Mouse (Mus musculus): ENCODE data around the gene Npff. TPM values are rescaled to one million over a fixed set of nuclear protein-coding genes. Genes with fewer than 3 reads are reported as not detected.

Npff gene
- total and polyA plus RNA-seq, 3 experiments = 0.76 to 2.7 (median 1.1) TPM

DNA sequence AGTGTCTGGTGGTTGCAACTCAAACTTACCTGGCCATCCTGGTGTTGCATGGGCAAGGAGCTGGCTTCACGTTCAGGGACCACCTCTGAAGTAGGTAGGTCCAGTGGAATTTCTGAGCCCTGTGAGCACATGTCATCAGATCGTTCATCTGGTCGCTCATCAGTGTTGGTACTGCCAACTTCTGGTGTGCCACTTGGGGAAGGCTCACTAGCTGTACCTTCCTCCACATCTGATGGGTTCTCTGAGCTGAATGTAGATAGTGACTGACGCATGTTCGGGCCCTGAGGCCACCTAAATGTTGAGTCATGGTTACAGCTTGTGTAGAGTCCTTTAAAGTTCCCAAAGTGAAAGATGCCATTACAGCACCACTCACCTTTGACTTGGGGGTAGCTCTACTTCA lies 24.3 kb downstream of the Npff start:
- Histone ChIP-seq H3K9me3 (replicated peaks; ENCODE audit: low read length) (no peaks in the 10 kb centered on the region), H3K36me3 (replicated peaks in 1 of 2; ENCODE audit: control insufficient read depth in 1 of 2, insufficient read depth in 1 of 2, low read length in 1 of 2) (peaks cover 78 to 95% of the 10 kb centered on the region in 2 experiments), H3K4me1 (ENCODE audit: control insufficient read depth in 1 of 2, insufficient read depth in 2 of 2) (no peaks in the 10 kb centered on the region; a peak in 1 of 4 replicates), H3K4me2 (ENCODE audit: insufficient read depth, low read depth, poor library complexity, severe bottlenecking) (no peak overlapping the region), H3K27me3 (replicated peaks) (no peaks in the 10 kb centered on the region), H3K79me2 (replicated peaks; ENCODE audit: control insufficient read depth, extremely low read depth, insufficient read depth, poor library complexity, severe bottlenecking) (peaks cover 11% of the 10 kb centered on the region), H3K27ac (ENCODE audit: insufficient read depth, low read depth) (no peak overlapping the region), H3K4me3 (replicated peaks in 1 of 3; ENCODE audit: low read depth in 2 of 3, low read length in 2 of 3, poor library complexity in 1 of 3) (no peak overlapping the region), H3K9ac (ENCODE audit: insufficient read depth, low read depth) (no peak overlapping the region)
- TF ChIP-seq POLR2A (IDR thresholded peaks at IDR 0.05; ENCODE audit: low read depth, low read length) (peak; percentile 31; the same call in 1 of the 2 replicates), TBP (conservative IDR thresholded peaks at IDR 0.05; ENCODE audit: low read depth, low read length) (no peak)
- DNase-seq (ENCODE audit: extremely low read depth) = no peak
- dilution Hi-C loops (cut with MboI; ENCODE audit: extremely low pct_ligation_motif_present, extremely low pct_unique_long_range_greater_than_20kb, low sequenced_read_pairs) = no loop called here
- in situ Hi-C loops (cut with MboI; ENCODE audit: low pct_ligation_motif_present, low pct_unique_long_range_greater_than_20kb, low sequenced_read_pairs) = no loop called here

DNA sequence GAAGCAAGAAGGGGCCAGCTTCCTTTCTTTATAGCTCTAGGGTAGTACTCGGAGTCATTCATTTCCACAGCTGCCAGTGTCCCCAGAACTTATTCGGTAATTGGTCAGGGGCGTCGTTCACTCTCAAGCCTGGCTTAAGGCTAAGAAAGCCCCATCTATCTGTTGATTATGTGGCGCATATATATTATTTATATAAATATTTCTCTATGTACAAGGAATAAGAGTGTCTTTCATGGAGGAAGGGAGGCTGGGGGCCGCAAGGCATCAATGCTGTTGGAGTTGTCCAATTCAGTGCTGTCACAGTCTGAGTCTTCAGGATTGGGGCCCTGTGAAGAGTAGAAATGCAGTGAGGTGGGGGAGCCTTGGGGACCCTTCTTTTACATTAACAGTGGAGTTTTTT lies 24.9 kb downstream of the Npff start:
- DNase-seq (ENCODE audit: extremely low read depth) = no peak
- no peak overlapping the region for H3K9ac ChIP-seq (ENCODE audit: insufficient read depth, low read depth)
- dilution Hi-C loops (cut with MboI; ENCODE audit: extremely low pct_ligation_motif_present, extremely low pct_unique_long_range_greater_than_20kb, low sequenced_read_pairs) = no loop called here

DNA sequence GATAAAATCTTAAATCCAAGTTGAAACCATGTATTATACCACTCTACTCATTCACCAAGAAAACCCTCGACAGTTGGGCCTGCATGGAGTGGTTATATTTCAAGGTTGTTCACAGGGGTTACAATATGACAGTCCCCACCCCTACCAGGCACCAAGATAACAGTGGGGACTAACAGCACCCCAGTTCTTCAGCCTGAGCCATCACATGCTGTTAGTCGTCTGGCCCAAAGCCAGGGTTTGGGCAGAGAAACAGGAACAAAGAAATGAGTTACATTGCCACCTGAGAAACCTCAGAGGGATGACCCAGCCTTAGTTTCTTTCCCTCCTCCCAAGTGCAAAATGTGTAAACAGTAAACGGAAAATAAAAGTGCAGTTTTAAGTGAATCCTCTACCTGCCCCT lies 25.4 kb downstream of the Npff start:
- H3K4me1 ChIP-seq (ENCODE audit: control insufficient read depth in 1 of 2, insufficient read depth in 2 of 2) = no peaks in the 10 kb centered on the region; a peak in 1 of 4 replicates
- no peak overlapping the region for H3K27ac ChIP-seq (ENCODE audit: insufficient read depth, low read depth)
- no peak overlapping the region for H3K9ac ChIP-seq (ENCODE audit: insufficient read depth, low read depth)
- no peak overlapping the region for H3K4me3 ChIP-seq (replicated peaks in 1 of 3; ENCODE audit: low read depth in 2 of 3, low read length in 2 of 3, poor library complexity in 1 of 3)
- no peak overlapping the region for H3K4me2 ChIP-seq (ENCODE audit: insufficient read depth, low read depth, poor library complexity, severe bottlenecking)
- peaks cover 18% of the 10 kb centered on the region for H3K79me2 ChIP-seq (replicated peaks; ENCODE audit: control insufficient read depth, extremely low read depth, insufficient read depth, poor library complexity, severe bottlenecking)
- peaks cover 77 to 97% of the 10 kb centered on the region in 2 experiments for H3K36me3 ChIP-seq (replicated peaks in 1 of 2; ENCODE audit: control insufficient read depth in 1 of 2, insufficient read depth in 1 of 2, low read length in 1 of 2)
- no peaks in the 10 kb centered on the region for H3K27me3 ChIP-seq (replicated peaks)
- TF ChIP-seq POLR2AphosphoS2 (IDR thresholded peaks at IDR 0.05; ENCODE audit: low read depth, low read length) = 0 out of 2 replicates have a peak, but pooled peaks have one; percentile 49
- TF ChIP-seq ZC3H11A (IDR thresholded peaks at IDR 0.05; ENCODE audit: low read depth, low read length) = no peak
- dilution Hi-C loops (cut with MboI; ENCODE audit: extremely low pct_ligation_motif_present, extremely low pct_unique_long_range_greater_than_20kb, low sequenced_read_pairs) (no loop called here), in situ Hi-C loops (cut with MboI; ENCODE audit: low pct_ligation_motif_present, low pct_unique_long_range_greater_than_20kb, low sequenced_read_pairs) (no loop called here)
- DNase-seq (ENCODE audit: extremely low read depth) = no peak
- H3K9me3 ChIP-seq (replicated peaks; ENCODE audit: low read length) = no peaks in the 10 kb centered on the region

More for the DNA sequence above, 24.9 kb downstream of the Npff start:
- Histone ChIP-seq H3K4me3 (replicated peaks in 1 of 3; ENCODE audit: low read depth in 2 of 3, low read length in 2 of 3, poor library complexity in 1 of 3) (no peak overlapping the region), H3K4me2 (ENCODE audit: insufficient read depth, low read depth, poor library complexity, severe bottlenecking) (no peak overlapping the region), H3K79me2 (replicated peaks; ENCODE audit: control insufficient read depth, extremely low read depth, insufficient read depth, poor library complexity, severe bottlenecking) (peaks cover 17% of the 10 kb centered on the region), H3K27me3 (replicated peaks) (no peaks in the 10 kb centered on the region), H3K4me1 (ENCODE audit: control insufficient read depth in 1 of 2, insufficient read depth in 2 of 2) (no peaks in the 10 kb centered on the region; a peak in 1 of 4 replicates), H3K27ac (ENCODE audit: insufficient read depth, low read depth) (no peak overlapping the region), H3K36me3 (replicated peaks in 1 of 2; ENCODE audit: control insufficient read depth in 1 of 2, insufficient read depth in 1 of 2, low read length in 1 of 2) (peaks cover 76 to 95% of the 10 kb centered on the region in 2 experiments), H3K9me3 (replicated peaks; ENCODE audit: low read length) (no peaks in the 10 kb centered on the region)
- no peak for TF ChIP-seq TBP (conservative IDR thresholded peaks at IDR 0.05; ENCODE audit: low read depth, low read length)
- TF ChIP-seq GABPA (IDR thresholded peaks at IDR 0.05; ENCODE audit: insufficient replicate concordance, low read depth, low read length) = no peak
- no peak for TF ChIP-seq ELF1 (IDR thresholded peaks at IDR 0.05; ENCODE audit: low read depth, low read length)
- no peak for TF ChIP-seq TCF12 (IDR thresholded peaks at IDR 0.05; ENCODE audit: low read depth, low read length)
- in situ Hi-C loops (cut with MboI; ENCODE audit: low pct_ligation_motif_present, low pct_unique_long_range_greater_than_20kb, low sequenced_read_pairs) = no loop called here
